Mouse (Mus musculus): ENCODE results near the gene Csmd2.

Gene Csmd2

DNA sequence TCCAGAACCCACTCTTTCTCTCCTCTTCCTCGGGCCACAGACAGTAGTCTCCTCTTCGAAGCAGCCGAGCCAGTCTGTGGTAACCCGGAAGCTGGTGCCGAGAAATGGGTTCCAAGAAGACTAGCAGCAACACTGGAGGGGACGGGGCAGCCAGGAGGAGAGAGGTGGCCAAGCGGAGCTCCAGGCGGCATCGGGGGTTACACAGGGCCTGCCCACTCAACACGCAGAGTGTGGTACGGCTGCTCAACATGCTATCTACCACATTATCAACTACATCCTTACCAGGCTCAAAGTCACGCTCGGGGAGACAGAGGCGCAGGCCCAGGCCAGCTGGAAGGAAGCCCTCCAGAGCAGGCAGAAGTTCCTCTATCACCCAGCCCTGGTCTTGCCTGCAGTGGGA is 628.1 kb downstream of the Csmd2 start:
- no peak for DNase-seq (ENCODE audit: low spot score)
